Mouse (Mus musculus): ENCODE measurements at regions not wholly inside any gene's neighbourhood (a gene's known extent, or its start where the extent isn't known, plus 50 kb on each side); places are given as distances from the start of the nearest gene placed in this dataset.

DNA sequence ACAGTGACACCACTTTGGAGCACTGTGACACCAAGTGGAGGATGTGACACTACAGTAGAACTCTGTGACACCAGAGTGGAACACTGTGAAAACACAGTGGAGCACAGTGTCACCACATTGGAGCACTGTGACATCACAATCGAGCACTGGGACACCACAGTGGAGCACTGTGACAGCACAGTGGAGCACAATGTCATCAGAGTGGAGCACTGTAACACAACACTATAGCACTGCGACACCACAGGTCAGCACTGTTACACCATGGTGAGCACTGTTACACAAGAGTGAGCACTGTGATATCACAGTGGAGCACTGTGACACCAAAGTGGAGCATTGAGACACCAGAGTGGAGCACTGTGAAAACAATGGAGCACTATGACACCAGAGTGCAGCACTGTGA, 99.5 kb upstream of the Vmn1r2 start:
- TF ChIP-seq CTCF (conservative IDR thresholded peaks at IDR 0.05; ENCODE audit: insufficient read depth, insufficient read length, low read depth, low read length) (no peak), POLR2A (IDR thresholded peaks at IDR 0.05; ENCODE audit: low read depth, low read length) (no peak)
